Mouse (Mus musculus) brain, embryonic 14.5 days (tissue): Measurements from ENCODE around the gene Lpgat1.

Experiments used
- CTCF ChIP-seq: fragments of 200-500 bp; IDR thresholded peaks from 2 replicates; pipeline ENCODE4 v1.5.1; 2012; ENCODE audit warnings: inconsistent platforms, mild to moderate bottlenecking, moderate library complexity, borderline replicate concordance; ENCODE audit not compliant: insufficient read depth, insufficient read length; ENCODE audit errors: extremely low read depth
- POLR2A ChIP-seq: fragments of 200-500 bp; IDR thresholded peaks from 2 replicates; pipeline ENCODE4 v1.6.1; 2012; ENCODE audit warnings: mild to moderate bottlenecking, inconsistent platforms, borderline replicate concordance; ENCODE audit not compliant: poor library complexity, insufficient read depth, insufficient read length, severe bottlenecking; ENCODE audit errors: extremely low read depth

DNA sequence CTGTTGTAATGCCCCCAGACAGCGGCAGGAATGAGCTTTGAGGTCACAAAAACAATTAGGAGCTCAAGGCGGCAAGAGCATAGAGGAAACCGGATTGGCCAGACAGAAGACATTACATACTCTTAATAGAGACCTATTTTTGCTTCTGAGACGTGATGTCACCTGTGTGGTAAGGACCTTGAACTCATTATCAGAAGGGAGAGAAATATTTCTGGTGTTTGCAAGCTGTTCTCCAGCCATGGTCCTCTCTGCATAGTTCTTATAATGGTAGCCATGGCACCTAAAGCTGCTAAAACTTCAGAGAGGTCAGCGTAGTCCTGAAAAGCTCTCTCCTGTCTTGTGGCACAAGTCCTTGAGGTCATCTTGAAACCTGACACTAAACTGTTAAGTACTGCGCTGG, 68.6 kb downstream of the Lpgat1 start:
- TF ChIP-seq CTCF, result no peak
- TF ChIP-seq POLR2A, result no peak
